Comparison of ENCODE assay signal across 8 mouse cellular contexts in the genomic region with DNA sequence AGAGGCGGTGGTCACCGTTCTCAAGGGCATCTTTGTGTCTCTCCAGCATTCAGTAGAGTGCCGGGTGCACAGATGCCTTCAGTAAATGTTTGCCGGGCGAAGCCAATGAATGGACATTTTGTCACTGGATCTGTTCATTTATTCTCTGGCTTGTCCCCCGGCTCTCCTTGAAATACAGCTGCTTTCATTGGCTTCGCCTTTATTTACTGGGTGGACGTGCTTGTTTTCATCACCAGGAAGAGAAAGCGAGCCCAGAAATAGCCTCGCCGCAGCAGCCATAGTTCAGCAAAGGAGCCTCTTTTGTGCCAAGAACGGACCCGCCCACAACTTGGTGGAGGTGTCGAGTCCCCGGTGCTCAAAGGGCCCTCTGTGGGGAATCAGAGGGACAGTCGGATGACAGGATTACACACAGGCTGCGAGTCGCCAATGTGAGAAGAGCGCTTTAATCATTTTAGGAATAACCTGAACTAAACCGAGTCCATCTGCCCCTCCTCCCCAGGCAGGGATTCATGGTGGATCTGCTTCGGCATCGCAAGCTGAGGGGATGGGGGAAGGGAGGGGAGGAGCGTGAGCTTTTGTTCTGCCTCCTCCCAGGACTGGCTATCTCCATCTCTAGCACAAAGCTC. TPM values are rescaled to one million over a fixed set of nuclear protein-coding genes. Genes with fewer than 3 reads are reported as not detected.
DNase-seq lines count a peak whose midpoint lies in the region; ATAC-seq lines count a peak whose summit lies in the region.

No protein-coding gene starts in this region.

- no peaks in the 10 kb centered on the region for H3K9me3 ChIP-seq in embryonic facial prominence, embryonic 12.5 days
- H3K9me3 ChIP-seq in limb, embryonic 11.5 days (ENCODE audit: control insufficient read depth, low read length), result no peaks in the 10 kb centered on the region

- H3K4me1 ChIP-seq in embryonic facial prominence, embryonic 12.5 days, result peaks cover 17% of the 10 kb centered on the region
- H3K4me1 ChIP-seq in limb, embryonic 11.5 days (ENCODE audit: control insufficient read depth, insufficient read depth, low read length), result peaks cover 3% of the 10 kb centered on the region

- WGBS in embryonic facial prominence, embryonic 12.5 days, result 1% methylated on average over 23 of the region's 23 CpGs
- WGBS in limb, embryonic 11.5 days, result 6% methylated on average over 23 of the region's 23 CpGs

- H3K9ac ChIP-seq in embryonic facial prominence, embryonic 12.5 days, result peak overlapping the region; percentile 47
- peak overlapping the region; percentile 61 for H3K9ac ChIP-seq in limb, embryonic 11.5 days (ENCODE audit: low read length)

- no peaks in the 10 kb centered on the region for H3K36me3 ChIP-seq in embryonic facial prominence, embryonic 12.5 days
- no peaks in the 10 kb centered on the region for H3K36me3 ChIP-seq in limb, embryonic 11.5 days (ENCODE audit: control insufficient read depth, insufficient read depth, low read length)
- no peaks in the 10 kb centered on the region for H3K36me3 ChIP-seq in splenic B cell, adult 2 months (ENCODE audit: control insufficient read depth, insufficient read depth, low read length, poor library complexity, severe bottlenecking)

- H3K27me3 ChIP-seq in embryonic facial prominence, embryonic 12.5 days, result no peaks in the 10 kb centered on the region
- no peaks in the 10 kb centered on the region for H3K27me3 ChIP-seq in limb, embryonic 11.5 days (ENCODE audit: control insufficient read depth, insufficient read depth, low read length)
- no peaks in the 10 kb centered on the region for H3K27me3 ChIP-seq in splenic B cell, adult 2 months (ENCODE audit: control insufficient read depth, insufficient read depth, low read length, poor library complexity, severe bottlenecking)

- DNase-seq in adrenal gland, postnatal 10 days, result peak; percentile 54
- DNase-seq in adrenal gland, postnatal 25 days, result no peak
- peak; percentile 78 to 81 for DNase-seq in heart, adult 9 months (ENCODE audit: low spot score in 2 of 2)
- DNase-seq in kidney, adult 18-20 months, result peak; percentile 54
- peak; percentile 75 for DNase-seq in limb, embryonic 11.5 days (ENCODE audit: low spot score)
- peak; percentile 85 for DNase-seq in mesoderm, embryonic 11.5 days (ENCODE audit: low read depth, low spot score)
- peak; percentile 38 for DNase-seq in splenic B cell, adult 2 months (ENCODE audit: low read depth, low spot score)

- H3K4me2 ChIP-seq in embryonic facial prominence, embryonic 12.5 days (replicated peaks), result peak overlapping the region; percentile 56
- H3K4me2 ChIP-seq in limb, embryonic 11.5 days (ENCODE audit: low read depth, severe bottlenecking), result peak overlapping the region; percentile 67

- peak overlapping the region; percentile 90 for H3K27ac ChIP-seq in embryonic facial prominence, embryonic 12.5 days
- H3K27ac ChIP-seq in limb, embryonic 11.5 days (replicated peaks; ENCODE audit: low read depth, low read length), result 0 out of 2 replicates have a peak overlapping the region, but pooled peaks have one; percentile 30

- peak overlapping the region; percentile 36 for H3K4me3 ChIP-seq in embryonic facial prominence, embryonic 12.5 days
- H3K4me3 ChIP-seq in limb, embryonic 11.5 days (ENCODE audit: low read depth, low read length), result peak overlapping the region; percentile 35

- peak; percentile 55 for ATAC-seq in embryonic facial prominence, embryonic 12.5 days (ENCODE audit: insufficient number of reproducible peaks, insufficient read depth, low FRiP score, low TSS enrichment)
- ATAC-seq in limb, embryonic 11.5 days (ENCODE audit: insufficient number of reproducible peaks, low FRiP score, low TSS enrichment, low read depth), result peak; percentile 59

RNA-seq across cellular contexts. Expression of gene Psmg4, which starts 13.9 kb away (rescaled TPM):
- 10 to 100 TPM; 35.4 to 43.9 TPM for total RNA-seq in adrenal gland, postnatal 10 days (2021)
- 29.7 and 29.9 TPM in 2 replicates for total RNA-seq in adrenal gland, postnatal 25 days (2021)
- 111 TPM in 2 replicates for polyA plus RNA-seq in embryonic facial prominence, embryonic 12.5 days (2016; fragmentation: Nextera tagmentation; extraction: Ambion mirVana)
- polyA plus RNA-seq in limb, embryonic 11.5 days (2014; fragmentation: Nextera tagmentation; extraction: Ambion mirVana), result 88.2 and 95.1 TPM in 2 replicates

RNA-seq across cellular contexts. Expression of gene Tubb2b, which starts 18.6 kb away (rescaled TPM):
- 10 to 100 TPM; 24.9 to 61.2 TPM for total RNA-seq in adrenal gland, postnatal 10 days (2021)
- total RNA-seq in adrenal gland, postnatal 25 days (2021), result 0.71 and 0.76 TPM in 2 replicates
- 66.5 and 77.7 TPM in 2 replicates for polyA plus RNA-seq in embryonic facial prominence, embryonic 12.5 days (2016; fragmentation: Nextera tagmentation; extraction: Ambion mirVana)
- 22.1 and 24.4 TPM in 2 replicates for polyA plus RNA-seq in limb, embryonic 11.5 days (2014; fragmentation: Nextera tagmentation; extraction: Ambion mirVana)

Comparison
In these comparisons a context has a peak if more than half of its experiments do, and no peak if none do; other contexts are left out.
1. RNA of gene Tubb2b, which starts 18.6 kb away (total RNA-seq): 24.9 to 61.2 TPM in adrenal gland, postnatal 10 days; 0.71 to 0.76 TPM in adrenal gland, postnatal 25 days; every median in the first group is over 10 times any median in the second.